Mouse (Mus musculus) stomach, postnatal 0 days (tissue): ENCODE results near the gene Olfr39.
"Not testable (repeated sequence)": the region's sequence is repeated elsewhere in the genome, so short reads cannot be mapped to it uniquely, and the experiment has no call there.

Experiments
- CTCF ChIP-seq: IDR thresholded peaks from 2 replicates; pipeline ENCODE4 v1.5.1; 2016; ENCODE audit warnings: antibody characterized with exemption, low read depth, mild to moderate bottlenecking, moderate library complexity
- EP300 ChIP-seq: optimal IDR thresholded peaks from 2 replicates; pipeline ENCODE3; 2016; ENCODE audit warnings: antibody characterized with exemption

DNA sequence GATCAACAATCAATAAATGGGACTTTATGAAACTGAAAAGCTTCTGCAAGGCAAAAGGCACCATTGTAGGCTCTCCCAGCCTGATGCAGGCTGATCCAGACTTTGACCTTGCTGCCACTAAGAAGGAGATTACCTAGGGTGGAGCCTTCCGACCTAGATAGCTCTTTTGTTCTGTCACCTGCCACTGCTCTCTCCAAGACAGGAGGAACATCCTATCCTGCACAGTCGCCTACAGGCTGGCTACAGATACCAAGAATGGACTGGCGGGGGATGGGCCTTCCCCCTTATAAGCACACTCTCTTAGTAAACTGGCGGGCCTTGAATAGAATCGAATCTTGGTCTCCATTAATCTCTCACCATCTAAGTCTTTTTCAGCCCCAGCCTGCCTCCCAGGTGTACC, 13.4 kb downstream of the Olfr39 start:
- TF ChIP-seq CTCF, EP300: not testable (repeated sequence)
